ENCODE assay signal across 28 mouse cellular contexts in genomic region chr3:85246131-85246530, GRCm38 (mm10).
"Had no signal": no experiment of that assay in that cellular context is flagged by ENCODE, and none has a peak within 500 bp of the region (broad histone marks: within the 10 kb centered on the region; RNA-seq: fewer than 3 reads in every experiment).

No protein-coding gene starts in this region.

- H3K4me2 ChIP-seq: heart, embryonic 11.5 days; heart, embryonic 13.5 days; heart, embryonic 15.5 days; hindbrain, embryonic 12.5 days; hindbrain, embryonic 14.5 days; kidney, embryonic 15.5 days; limb, embryonic 13.5 days; limb, embryonic 15.5 days; liver, embryonic 12.5 days had no signal

- H3K4me1 ChIP-seq: hindbrain, embryonic 10.5 days; hindbrain, embryonic 12.5 days; kidney, embryonic 15.5 days; limb, embryonic 13.5 days; limb, embryonic 15.5 days; liver, embryonic 12.5 days had no signal

- H3K36me3 ChIP-seq: heart, embryonic 13.5 days; heart, embryonic 15.5 days; hindbrain, embryonic 10.5 days; hindbrain, embryonic 12.5 days; kidney, embryonic 15.5 days; limb, embryonic 13.5 days; limb, embryonic 15.5 days; liver, embryonic 12.5 days had no signal

- H3K27ac ChIP-seq: heart, adult 2 months; heart, embryonic 13.5 days; heart, embryonic 15.5 days; hindbrain, embryonic 10.5 days; hindbrain, embryonic 12.5 days; hindbrain, embryonic 14.5 days; kidney, embryonic 15.5 days; limb, embryonic 13.5 days; limb, embryonic 15.5 days; liver, embryonic 12.5 days; liver, embryonic 14.5 days had no signal

- H3K9me3 ChIP-seq: heart, embryonic 13.5 days; heart, embryonic 15.5 days; hindbrain, embryonic 10.5 days; hindbrain, embryonic 12.5 days; kidney, embryonic 15.5 days; limb, embryonic 13.5 days; limb, embryonic 15.5 days; liver, embryonic 12.5 days had no signal

- H3K27me3 ChIP-seq: heart, embryonic 13.5 days; heart, embryonic 15.5 days; hindbrain, embryonic 12.5 days; kidney, embryonic 15.5 days; limb, embryonic 13.5 days; limb, embryonic 15.5 days; liver, embryonic 12.5 days had no signal

- ATAC-seq: hindbrain, embryonic 16.5 days; inflammation-experienced regulatory T-cells, adult 6 months; intestine, postnatal 0 days; liver, embryonic 12.5 days had no signal

- H3K9ac ChIP-seq: heart, embryonic 13.5 days; heart, embryonic 15.5 days; hindbrain, embryonic 12.5 days; hindbrain, embryonic 14.5 days; kidney, embryonic 15.5 days; limb, embryonic 13.5 days; limb, embryonic 15.5 days; liver, embryonic 12.5 days; liver, embryonic 14.5 days had no signal

- H3K4me3 ChIP-seq: heart, adult 2 months; heart, embryonic 13.5 days; heart, embryonic 15.5 days; hindbrain, embryonic 10.5 days; hindbrain, embryonic 12.5 days; kidney, embryonic 15.5 days; limb, embryonic 13.5 days; limb, embryonic 15.5 days; liver, embryonic 12.5 days had no signal

- DNase-seq: gastrocnemius, postnatal 14 days; gastrocnemius, postnatal 36 days; heart, adult 11 months; heart, adult 2 months; heart, postnatal 14 days; heart, postnatal 36 days; kidney, adult 18-20 months; kidney, adult 9 months; kidney, postnatal 10 days; kidney, postnatal 25 days; kidney, postnatal 4 days; layer of hippocampus, adult 9-11 months; layer of hippocampus, postnatal 36 days; left cerebral cortex, postnatal 4 days had no signal
